Mouse (Mus musculus): ENCODE measurements around the gene Olfr1417. TPM values are rescaled to one million over a fixed set of nuclear protein-coding genes. Genes with fewer than 3 reads are reported as not detected.

Gene Olfr1417
- polyA plus RNA-seq, 1 experiment from 2014 or later: not detected

- peak; percentile 1; the same call in 1 of the 2 replicates for ATAC-seq
- peak within 1 kb of the TSS; percentile 90 for H3K4me3 ChIP-seq (replicated peaks)
- H3K27me3 ChIP-seq (replicated peaks): no peaks in the 10 kb centered on the region
- WGBS: under 1% methylated on average over 20 of the region's 20 CpGs
- H3K27ac ChIP-seq: peak within 1 kb of the TSS; percentile 78
- H3K4me1 ChIP-seq (replicated peaks): peaks cover 10% of the 10 kb centered on the region; the same call in 1 of the 2 replicates
- H3K9ac ChIP-seq: peak within 1 kb of the TSS; percentile 81
- peak within 1 kb of the TSS; percentile 89 for H3K4me2 ChIP-seq (replicated peaks)
- H3K9me3 ChIP-seq: no peaks in the 10 kb centered on the region
- H3K36me3 ChIP-seq: no peaks in the 10 kb centered on the region
These were observed 19.8 kb downstream of the Olfr1417 start, which contains the start of gene Stx3 for GRCm38 (mm10) chr19:11819143-11819700. Gene Stx3 (minus strand): TSS chr19:11819403.

- Histone ChIP-seq H3K4me2 (replicated peaks) (peak overlapping the region; percentile 89), H3K4me3 (replicated peaks) (peak overlapping the region; percentile 90), H3K9ac (peak overlapping the region; percentile 81), H3K27me3 (replicated peaks) (no peaks in the 10 kb centered on the region), H3K4me1 (replicated peaks) (peaks cover 16% of the 10 kb centered on the region; the same call in 1 of the 2 replicates), H3K36me3 (no peaks in the 10 kb centered on the region), H3K27ac (peak overlapping the region; percentile 78), H3K9me3 (no peaks in the 10 kb centered on the region)
- ATAC-seq: peak; percentile 93
- under 1% methylated on average over 61 of the region's 83 CpGs for WGBS
These were observed 20.5 kb downstream of the Olfr1417 start for GRCm38 (mm10) chr19:11818199-11819142.

GRCm38 (mm10) chr19:11817586-11817985 lies 21.4 kb downstream of the Olfr1417 start:
- Histone ChIP-seq H3K36me3 (no peaks in the 10 kb centered on the region), H3K27me3 (replicated peaks) (no peaks in the 10 kb centered on the region), H3K4me3 (replicated peaks) (peak overlapping the region; percentile 90), H3K9ac (no peak overlapping the region), H3K9me3 (no peaks in the 10 kb centered on the region), H3K4me1 (replicated peaks) (peaks cover 16% of the 10 kb centered on the region; the same call in 1 of the 2 replicates), H3K4me2 (replicated peaks) (peak overlapping the region; percentile 89), H3K27ac (no peak overlapping the region)
- 21% methylated on average over 5 of the region's 5 CpGs for WGBS
- no peak for ATAC-seq

- H3K36me3 ChIP-seq: no peaks in the 10 kb centered on the region
- no peaks in the 10 kb centered on the region for H3K27me3 ChIP-seq (replicated peaks)
- H3K9me3 ChIP-seq: no peaks in the 10 kb centered on the region
- no peak for ATAC-seq
- no peak overlapping the region for H3K27ac ChIP-seq
- WGBS: 45% methylated on average over 6 of the region's 6 CpGs
- H3K9ac ChIP-seq: no peak overlapping the region
- H3K4me1 ChIP-seq (replicated peaks): peaks cover 16% of the 10 kb centered on the region; the same call in 1 of the 2 replicates
- H3K4me3 ChIP-seq (replicated peaks): no peak overlapping the region
- peak overlapping the region; percentile 89; the same call in 1 of the 2 replicates for H3K4me2 ChIP-seq (replicated peaks)
These were observed 22.3 kb downstream of the Olfr1417 start for GRCm38 (mm10) chr19:11816706-11817105.

- no peaks in the 10 kb centered on the region for H3K9me3 ChIP-seq
- H3K4me1 ChIP-seq (replicated peaks): peaks cover 13% of the 10 kb centered on the region; the same call in 1 of the 2 replicates
- H3K4me2 ChIP-seq (replicated peaks): no peak overlapping the region
- 70% methylated on average over 6 of the region's 6 CpGs for WGBS
- ATAC-seq: no peak
- H3K9ac ChIP-seq: no peak overlapping the region
- no peaks in the 10 kb centered on the region for H3K36me3 ChIP-seq
- no peaks in the 10 kb centered on the region for H3K27me3 ChIP-seq (replicated peaks)
- H3K27ac ChIP-seq: no peak overlapping the region
- no peak overlapping the region for H3K4me3 ChIP-seq (replicated peaks)
These were observed 24.2 kb downstream of the Olfr1417 start for GRCm38 (mm10) chr19:11814742-11815333.

GRCm38 (mm10) chr19:11813649-11814048 lies 25.4 kb downstream of the Olfr1417 start:
- Histone ChIP-seq H3K4me1 (replicated peaks) (peaks cover 13% of the 10 kb centered on the region; the same call in 1 of the 2 replicates), H3K9me3 (no peaks in the 10 kb centered on the region), H3K4me3 (replicated peaks) (no peak overlapping the region), H3K9ac (no peak overlapping the region), H3K27me3 (replicated peaks) (no peaks in the 10 kb centered on the region), H3K36me3 (no peaks in the 10 kb centered on the region), H3K27ac (0 out of 2 replicates have a peak overlapping the region, but pooled peaks have one; percentile 34), H3K4me2 (replicated peaks) (no peak overlapping the region)
- ATAC-seq: no peak
- WGBS: 21% methylated on average over 8 of the region's 8 CpGs

- Histone ChIP-seq H3K36me3 (no peaks in the 10 kb centered on the region), H3K9ac (no peak overlapping the region), H3K27ac (no peak overlapping the region), H3K9me3 (no peaks in the 10 kb centered on the region), H3K4me3 (replicated peaks) (no peak overlapping the region), H3K27me3 (replicated peaks) (no peaks in the 10 kb centered on the region), H3K4me1 (replicated peaks) (peaks cover 13% of the 10 kb centered on the region; the same call in 1 of the 2 replicates), H3K4me2 (replicated peaks) (no peak overlapping the region)
- WGBS: 68% methylated on average over 4 of the region's 4 CpGs
- no peak for ATAC-seq
These were observed 25.9 kb downstream of the Olfr1417 start for GRCm38 (mm10) chr19:11813136-11813535.

- peak; percentile 81 for ATAC-seq
- no peaks in the 10 kb centered on the region for H3K9me3 ChIP-seq
- H3K4me3 ChIP-seq (replicated peaks): no peak overlapping the region
- no peaks in the 10 kb centered on the region for H3K36me3 ChIP-seq
- H3K27me3 ChIP-seq (replicated peaks): no peaks in the 10 kb centered on the region
- no peak overlapping the region for H3K27ac ChIP-seq
- H3K4me2 ChIP-seq (replicated peaks): no peak overlapping the region
- WGBS: 59% methylated on average over 5 of the region's 5 CpGs
- H3K4me1 ChIP-seq (replicated peaks): peaks cover 9% of the 10 kb centered on the region; the same call in 1 of the 2 replicates
- no peak overlapping the region for H3K9ac ChIP-seq
These were observed 27.2 kb downstream of the Olfr1417 start for GRCm38 (mm10) chr19:11811688-11812365.

- WGBS: 81% methylated on average over 1 of the region's 1 CpGs
- no peak overlapping the region for H3K27ac ChIP-seq
These were observed 28.2 kb downstream of the Olfr1417 start for GRCm38 (mm10) chr19:11810856-11811255.

GRCm38 (mm10) chr19:11810003-11810758 lies 28.8 kb downstream of the Olfr1417 start:
- Histone ChIP-seq H3K36me3 (no peaks in the 10 kb centered on the region), H3K27ac (no peak overlapping the region), H3K4me1 (replicated peaks) (peaks cover 6% of the 10 kb centered on the region; the same call in 1 of the 2 replicates), H3K4me2 (replicated peaks) (no peak overlapping the region), H3K4me3 (replicated peaks) (no peak overlapping the region), H3K9ac (no peak overlapping the region), H3K27me3 (replicated peaks) (no peaks in the 10 kb centered on the region), H3K9me3 (no peaks in the 10 kb centered on the region)
- WGBS: 66% methylated on average over 5 of the region's 5 CpGs
- ATAC-seq: no peak

More at GRCm38 (mm10) chr19:11810856-11811255, 28.2 kb downstream of the Olfr1417 start:
- no peaks in the 10 kb centered on the region for H3K36me3 ChIP-seq
- no peak for ATAC-seq
- H3K27me3 ChIP-seq (replicated peaks): no peaks in the 10 kb centered on the region
- H3K4me3 ChIP-seq (replicated peaks): no peak overlapping the region
- peaks cover 6% of the 10 kb centered on the region; the same call in 1 of the 2 replicates for H3K4me1 ChIP-seq (replicated peaks)
- no peaks in the 10 kb centered on the region for H3K9me3 ChIP-seq
- no peak overlapping the region for H3K4me2 ChIP-seq (replicated peaks)
- no peak overlapping the region for H3K9ac ChIP-seq

- no peaks in the 10 kb centered on the region for H3K9me3 ChIP-seq
- no peak overlapping the region for H3K9ac ChIP-seq
- H3K27me3 ChIP-seq (replicated peaks): no peaks in the 10 kb centered on the region
- no peaks in the 10 kb centered on the region for H3K36me3 ChIP-seq
- H3K4me1 ChIP-seq (replicated peaks): no peaks in the 10 kb centered on the region
- WGBS: 79% methylated on average over 2 of the region's 2 CpGs
- H3K27ac ChIP-seq: no peak overlapping the region
- ATAC-seq: no peak
- no peak overlapping the region for H3K4me2 ChIP-seq (replicated peaks)
- no peak overlapping the region for H3K4me3 ChIP-seq (replicated peaks)
These were observed 30.6 kb downstream of the Olfr1417 start for GRCm38 (mm10) chr19:11808452-11808851.
